Mouse (Mus musculus) E14TG2a.4 (cell line): ENCODE results near the gene Polr1a.

Source experiments
- H3K27me3 ChIP-seq: 2 replicates; pipeline ENCODE4 v1.6.1; 2014; ENCODE audit warnings: low read length, control low read depth; ENCODE audit not compliant: insufficient read depth
- H3K36me3 ChIP-seq: 2 replicates; pipeline ENCODE4 v1.6.1; 2014; ENCODE audit warnings: low read length, control low read depth; ENCODE audit not compliant: insufficient read depth
- H3K4me1 ChIP-seq: replicated peaks from 2 replicates; pipeline ENCODE4 v1.6.1; 2014; ENCODE audit warnings: low read depth, low read length, control low read depth
- H3K4me3 ChIP-seq: replicated peaks from 2 replicates; pipeline ENCODE4 v1.5.1; 2014; ENCODE audit warnings: mild to moderate bottlenecking, low read length
- H3K9me3 ChIP-seq: 2 replicates; pipeline ENCODE4 v1.6.1; 2014; ENCODE audit warnings: low read length, control low read depth
- CTCF ChIP-seq: conservative IDR thresholded peaks from 2 replicates; pipeline ENCODE4 v1.5.1; 2014; ENCODE audit warnings: low read length
- NANOG ChIP-seq: IDR thresholded peaks from 2 replicates; pipeline ENCODE4 v1.6.1; 2014; ENCODE audit warnings: borderline replicate concordance, low read length, mixed read lengths
- POU5F1 ChIP-seq: IDR thresholded peaks from 2 replicates; pipeline ENCODE4 v1.6.1; 2014; ENCODE audit warnings: low read length, borderline replicate concordance

Gene Polr1a

GRCm38 (mm10) chr6:71908481-71909381, at the start of gene Polr1a, which contains the start of gene Ptcd3:
Gene Polr1a, plus strand, starts transcription at chr6:71909053.
Gene Ptcd3, minus strand, starts transcription at chr6:71908750.
- TF ChIP-seq CTCF (no peak), NANOG (no peak), POU5F1 (no peak)
- no peaks in the 10 kb centered on the region for H3K27me3 ChIP-seq
- peak within 1 kb of the TSS; percentile 93 for H3K4me3 ChIP-seq
- peaks cover 68% of the 10 kb centered on the region for H3K36me3 ChIP-seq
- peaks cover 60% of the 10 kb centered on the region for H3K4me1 ChIP-seq
- H3K9me3 ChIP-seq: no peaks in the 10 kb centered on the region

- Histone ChIP-seq H3K4me1 (no peaks in the 10 kb centered on the region), H3K27me3 (no peaks in the 10 kb centered on the region), H3K36me3 (peaks cover 98% of the 10 kb centered on the region), H3K9me3 (no peaks in the 10 kb centered on the region), H3K4me3 (no peak overlapping the region)
- TF ChIP-seq NANOG (no peak), CTCF (no peak), POU5F1 (no peak)
These were observed 41.1 kb upstream of the Polr1a start for GRCm38 (mm10) chr6:71867751-71868150.

- Histone ChIP-seq H3K27me3 (no peaks in the 10 kb centered on the region), H3K4me1 (no peaks in the 10 kb centered on the region), H3K36me3 (peaks cover 98% of the 10 kb centered on the region), H3K9me3 (no peaks in the 10 kb centered on the region), H3K4me3 (no peak overlapping the region)
- TF ChIP-seq POU5F1 (no peak), CTCF (peak; percentile 25; the same call in 1 of the 2 replicates), NANOG (no peak)
These were observed 40.0 kb upstream of the Polr1a start for GRCm38 (mm10) chr6:71868809-71869208.

- peaks cover 98% of the 10 kb centered on the region for H3K36me3 ChIP-seq
- TF ChIP-seq POU5F1 (no peak), CTCF (no peak), NANOG (no peak)
- H3K27me3 ChIP-seq: no peaks in the 10 kb centered on the region
- peaks cover 8% of the 10 kb centered on the region for H3K4me1 ChIP-seq
- H3K4me3 ChIP-seq: no peak overlapping the region
- H3K9me3 ChIP-seq: no peaks in the 10 kb centered on the region
These were observed 37.5 kb upstream of the Polr1a start for GRCm38 (mm10) chr6:71871396-71871795.

GRCm38 (mm10) chr6:71877965-71878760, 30.7 kb upstream of the Polr1a start:
- H3K36me3 ChIP-seq: peaks cover 94% of the 10 kb centered on the region
- H3K4me3 ChIP-seq: no peak overlapping the region
- peaks cover 24% of the 10 kb centered on the region for H3K4me1 ChIP-seq
- no peak for TF ChIP-seq POU5F1
- peak; percentile 9; the same call in 1 of the 2 replicates for TF ChIP-seq CTCF
- H3K27me3 ChIP-seq: no peaks in the 10 kb centered on the region
- H3K9me3 ChIP-seq: no peaks in the 10 kb centered on the region

- H3K4me3 ChIP-seq: no peak overlapping the region
- peaks cover 100% of the 10 kb centered on the region for H3K36me3 ChIP-seq
- H3K4me1 ChIP-seq: no peaks in the 10 kb centered on the region
- H3K9me3 ChIP-seq: no peaks in the 10 kb centered on the region
- no peak for TF ChIP-seq NANOG
- H3K27me3 ChIP-seq: no peaks in the 10 kb centered on the region
These were observed 15.6 kb upstream of the Polr1a start for GRCm38 (mm10) chr6:71893263-71893662.

GRCm38 (mm10) chr6:71907702-71908235, 1.1 kb upstream of the Polr1a start:
- Histone ChIP-seq H3K36me3 (peaks cover 71% of the 10 kb centered on the region), H3K4me3 (peak overlapping the region; percentile 93), H3K9me3 (no peaks in the 10 kb centered on the region), H3K4me1 (peaks cover 55% of the 10 kb centered on the region), H3K27me3 (no peaks in the 10 kb centered on the region)
- no peak for TF ChIP-seq NANOG
- TF ChIP-seq CTCF: no peak
- no peak for TF ChIP-seq POU5F1

- Histone ChIP-seq H3K9me3 (no peaks in the 10 kb centered on the region), H3K36me3 (peaks cover 68% of the 10 kb centered on the region), H3K27me3 (no peaks in the 10 kb centered on the region), H3K4me1 (peaks cover 63% of the 10 kb centered on the region), H3K4me3 (peak overlapping the region; percentile 93)
- TF ChIP-seq NANOG: no peak
These were observed 531 bp downstream of the Polr1a start for GRCm38 (mm10) chr6:71909384-71909783.

GRCm38 (mm10) chr6:71909840-71910239, 987 bp downstream of the Polr1a start:
- Histone ChIP-seq H3K4me1 (peaks cover 60% of the 10 kb centered on the region), H3K27me3 (no peaks in the 10 kb centered on the region), H3K9me3 (no peaks in the 10 kb centered on the region), H3K4me3 (peak overlapping the region; percentile 93), H3K36me3 (peaks cover 68% of the 10 kb centered on the region)
- TF ChIP-seq POU5F1: no peak
- 0 out of 2 replicates have a peak, but pooled peaks have one; percentile 10 for TF ChIP-seq CTCF
